Mouse (Mus musculus) small intestine, adult 2 months (tissue): Measurements from ENCODE around the gene Hapln3. TPM values are rescaled to one million over a fixed set of nuclear protein-coding genes. Genes with fewer than 3 reads are reported as not detected.

Experiments
- H3K27ac ChIP-seq: fragments of 200-500 bp; 2 replicates; pipeline ENCODE4 v1.5.1; 2012; ENCODE audit warnings: low read depth, low read length, control low read depth, inconsistent platforms; ENCODE audit not compliant: insufficient read depth
- H3K27me3 ChIP-seq: fragments of 200-500 bp; 2 replicates; pipeline ENCODE4 v1.6.1; 2012; ENCODE audit warnings: mild to moderate bottlenecking, moderate library complexity, low read length, inconsistent platforms; ENCODE audit not compliant: control insufficient read depth, insufficient read depth
- H3K36me3 ChIP-seq: fragments of 200-500 bp; 2 replicates; pipeline ENCODE4 v1.6.1; 2012; ENCODE audit warnings: mild to moderate bottlenecking, low read length, control low read depth, inconsistent platforms; ENCODE audit not compliant: control insufficient read depth, insufficient read depth
- H3K4me1 ChIP-seq: fragments of 200-500 bp; 2 replicates; pipeline ENCODE4 v1.6.1; 2012; ENCODE audit warnings: low read length, inconsistent platforms, mixed read lengths; ENCODE audit not compliant: control insufficient read depth, insufficient read depth, insufficient read length
- H3K4me3 ChIP-seq: fragments of 200-500 bp; 2 replicates; pipeline ENCODE4 v1.5.1; 2012; ENCODE audit warnings: low read depth, mild to moderate bottlenecking, control low read depth, inconsistent platforms, low read length, moderate library complexity
- CTCF ChIP-seq: fragments of 200-500 bp; IDR thresholded peaks from 2 replicates; pipeline ENCODE4 v1.5.1; 2012; ENCODE audit warnings: low read depth, mild to moderate bottlenecking, control low read depth, inconsistent platforms, low read length, moderate library complexity, mixed read lengths; ENCODE audit not compliant: insufficient replicate concordance, insufficient read length; ENCODE audit errors: extremely low read depth
- POLR2A ChIP-seq: fragments of 200-500 bp; IDR thresholded peaks from 2 replicates; pipeline ENCODE4 v1.6.1; 2012; ENCODE audit warnings: low read depth, mild to moderate bottlenecking, control low read depth, inconsistent platforms, low read length, moderate library complexity
- WGBS: fragments of 180-500 bp; shearing (Covaris S2); methylation state at CpG from one replicate; pipeline ENCODE4 v1.1.7; 2018; 5-methylcytosine and 5-hydroxymethylcytosine counted together
- polyA plus RNA-seq: library from polyadenylated mRNA; depleted of rRNA; stranded (reverse); fragments of >200 nt; gene quantifications from 2 replicates; pipeline ENCODE4 v1.2.3, GENCODE M21; 2012

Gene Hapln3
- polyA plus RNA-seq, 1 experiment = 0.10 TPM

DNA sequence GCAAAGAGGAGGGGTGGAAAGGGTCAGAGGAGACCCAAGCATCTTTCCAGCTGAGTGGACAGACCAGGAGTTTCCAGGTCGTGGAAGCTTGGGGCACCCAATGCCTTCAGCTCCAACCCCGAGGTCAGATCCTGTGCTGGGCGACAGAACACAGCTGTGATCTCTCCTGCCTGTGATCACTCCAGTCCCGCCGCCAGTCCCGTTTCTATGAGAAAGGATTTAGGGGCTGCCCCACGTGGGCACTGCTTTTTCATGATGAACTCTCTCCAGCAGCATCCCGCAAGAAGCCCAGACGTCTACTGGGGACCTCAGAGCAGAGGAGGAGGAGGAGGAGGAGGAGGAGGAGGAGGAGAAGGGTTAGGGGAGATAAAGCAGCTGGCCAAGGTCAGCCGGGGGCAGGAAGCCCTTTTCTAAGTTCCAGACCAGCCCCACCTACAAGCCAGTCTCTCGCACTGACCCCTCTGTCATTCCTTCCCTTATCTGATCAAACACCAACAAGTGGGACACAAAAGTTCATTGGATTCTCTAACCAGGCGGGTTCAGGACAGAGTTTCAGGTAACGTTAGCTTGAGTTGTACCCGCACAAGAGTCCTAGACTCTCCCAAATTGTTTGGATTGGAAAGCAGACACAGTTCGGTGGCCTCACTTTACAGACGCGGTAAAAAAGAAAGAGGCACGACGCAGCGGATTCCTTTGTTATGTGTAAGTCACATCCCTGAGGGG lies 17.3 kb upstream of the Hapln3 start:
- Histone ChIP-seq H3K4me3 (peak overlapping the region; percentile 73), H3K27ac (no peak overlapping the region), H3K27me3 (no peaks in the 10 kb centered on the region), H3K4me1 (peaks cover 20% of the 10 kb centered on the region), H3K36me3 (no peaks in the 10 kb centered on the region)
- TF ChIP-seq POLR2A (no peak), CTCF (no peak)
- WGBS = 3% methylated on average over 20 of the region's 20 CpGs

DNA sequence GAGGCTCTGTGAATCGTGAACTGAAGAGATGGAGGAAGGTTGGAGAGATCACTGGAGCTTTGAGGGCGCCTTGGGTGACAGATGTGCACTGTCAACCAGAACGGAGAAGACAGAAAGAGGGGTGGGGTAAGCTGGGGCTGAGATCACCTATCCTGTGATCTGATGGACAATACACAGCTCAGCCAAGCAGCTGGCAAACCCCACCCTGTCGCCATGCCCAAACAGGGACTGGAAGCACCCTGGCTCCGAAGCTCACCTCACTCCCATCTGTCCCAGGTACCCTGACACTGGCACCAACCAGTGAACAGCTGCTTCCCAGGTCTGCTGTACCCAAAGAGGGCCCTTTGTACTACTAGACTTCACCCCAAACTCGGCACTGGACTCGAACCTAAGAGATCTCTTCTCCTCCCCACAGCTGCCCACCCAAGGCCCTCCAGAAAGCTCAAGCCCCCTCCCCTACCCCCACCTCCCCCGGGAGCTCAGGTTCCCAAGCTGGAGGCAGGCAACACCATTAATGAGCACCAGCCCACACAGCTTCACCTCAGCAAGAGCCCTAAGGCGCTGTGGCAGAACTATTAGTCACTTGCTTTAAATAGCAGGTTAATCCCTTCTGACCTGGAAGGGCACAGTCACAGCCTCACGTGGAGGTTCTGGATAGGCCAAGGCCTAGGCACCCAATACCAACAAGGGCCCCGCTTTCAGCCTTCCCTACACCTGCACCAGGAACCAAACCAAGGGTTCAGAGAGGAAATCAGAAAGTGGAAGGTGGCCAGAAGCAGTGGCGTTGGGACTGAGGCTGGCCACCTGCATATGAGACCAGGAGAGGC lies 16.4 kb upstream of the Hapln3 start:
- H3K27me3 ChIP-seq = no peaks in the 10 kb centered on the region
- H3K27ac ChIP-seq = no peak overlapping the region
- WGBS = 34% methylated on average over 12 of the region's 12 CpGs
- peaks cover 20% of the 10 kb centered on the region for H3K4me1 ChIP-seq
- no peak for TF ChIP-seq CTCF
- no peaks in the 10 kb centered on the region for H3K36me3 ChIP-seq
- H3K4me3 ChIP-seq = peak overlapping the region; percentile 73; the same call in 1 of the 2 replicates

DNA sequence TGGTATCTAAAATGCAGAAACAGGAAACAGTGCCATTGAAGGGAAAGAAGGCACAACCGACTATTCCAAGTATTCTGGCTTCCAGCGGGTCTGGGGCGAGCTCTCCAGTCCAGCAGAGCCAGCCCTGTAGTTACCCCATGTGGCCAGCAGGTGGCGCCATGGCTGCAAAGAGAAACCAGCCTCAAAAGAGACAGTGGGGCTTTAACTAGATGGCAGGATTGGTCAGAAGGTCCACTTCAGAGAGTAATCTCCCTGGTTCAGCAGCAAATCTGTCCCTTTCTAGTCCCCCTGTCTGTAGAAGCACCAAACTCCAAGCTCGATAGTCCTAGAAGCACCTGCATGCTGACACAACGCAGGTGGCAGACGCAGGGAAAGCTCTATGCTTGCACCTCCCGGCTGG lies 10.1 kb upstream of the Hapln3 start:
- H3K4me1 ChIP-seq = peaks cover 9% of the 10 kb centered on the region; the same call in 1 of the 2 replicates
- H3K4me3 ChIP-seq = no peak overlapping the region
- TF ChIP-seq CTCF = peak; percentile 95
- TF ChIP-seq POLR2A = no peak
- no peaks in the 10 kb centered on the region for H3K27me3 ChIP-seq
- no peaks in the 10 kb centered on the region; the same call in 1 of the 2 replicates for H3K36me3 ChIP-seq
- 44% methylated on average over 8 of the region's 8 CpGs for WGBS
- H3K27ac ChIP-seq = no peak overlapping the region

DNA sequence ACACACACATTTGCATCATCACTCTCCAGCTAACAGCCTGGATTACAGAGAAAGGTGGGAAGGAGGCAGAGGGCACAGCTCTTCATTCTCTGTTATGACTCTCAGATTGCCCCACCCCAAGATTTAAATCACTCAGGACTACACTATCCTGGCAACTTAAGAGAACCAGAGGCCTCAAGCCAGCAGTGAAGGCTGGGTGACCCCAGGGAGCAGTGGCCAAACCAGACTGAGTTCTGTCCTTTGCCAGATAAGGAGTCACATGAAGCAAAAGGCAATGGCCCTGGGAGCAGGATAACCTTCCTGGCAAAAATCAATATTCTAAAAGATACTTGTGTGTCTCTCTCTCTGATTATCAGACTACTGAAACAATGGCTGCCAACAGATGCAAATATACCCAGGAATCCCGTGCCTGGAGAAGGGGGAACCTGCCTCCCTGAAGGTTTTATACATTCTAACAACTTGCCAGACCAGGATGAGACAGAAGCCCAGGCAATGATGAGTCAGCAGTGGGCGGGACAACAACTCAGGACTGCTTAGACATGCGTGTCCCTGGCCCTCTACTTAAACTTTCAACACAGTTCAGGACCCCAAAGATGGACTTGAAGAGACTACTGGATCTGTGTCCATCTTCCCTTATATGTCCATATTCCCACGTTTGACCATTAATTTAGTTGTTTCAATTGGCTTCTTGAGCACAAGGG lies 9.2 kb upstream of the Hapln3 start:
- 53% methylated on average over 4 of the region's 4 CpGs for WGBS
- Histone ChIP-seq H3K27me3 (no peaks in the 10 kb centered on the region), H3K36me3 (no peaks in the 10 kb centered on the region; the same call in 1 of the 2 replicates), H3K4me1 (peaks cover 9% of the 10 kb centered on the region; the same call in 1 of the 2 replicates), H3K27ac (no peak overlapping the region), H3K4me3 (no peak overlapping the region)
- TF ChIP-seq POLR2A (no peak), CTCF (no peak)

DNA sequence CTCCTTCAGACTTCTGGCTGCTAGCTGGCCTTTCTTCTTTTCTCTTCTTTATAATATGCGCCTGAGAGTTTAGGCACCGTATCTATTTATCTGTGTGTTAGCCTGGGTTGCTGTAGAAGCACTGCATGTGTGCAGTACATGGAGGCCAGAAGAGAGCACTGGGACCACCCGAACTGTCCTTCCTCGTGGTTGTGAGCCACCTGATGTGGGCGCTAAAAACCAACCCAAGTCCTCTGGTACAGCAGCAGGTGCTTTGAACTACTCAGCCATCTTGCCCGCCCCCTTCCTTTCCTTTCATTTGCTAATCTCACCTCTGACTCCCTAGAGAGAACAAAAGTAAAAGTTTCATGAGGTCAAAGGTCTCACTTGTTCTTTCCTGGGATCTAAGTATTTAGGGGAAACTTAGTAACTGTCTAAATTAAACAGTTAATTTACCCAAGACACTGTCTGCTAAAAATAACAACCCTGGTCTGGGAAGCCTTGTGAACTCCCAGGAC lies 8.6 kb upstream of the Hapln3 start:
- H3K27ac ChIP-seq = no peak overlapping the region
- 57% methylated on average over 6 of the region's 6 CpGs for WGBS
- TF ChIP-seq CTCF (no peak), POLR2A (no peak)
- peaks cover 5% of the 10 kb centered on the region; the same call in 1 of the 2 replicates for H3K4me1 ChIP-seq
- no peaks in the 10 kb centered on the region; the same call in 1 of the 2 replicates for H3K36me3 ChIP-seq
- no peak overlapping the region for H3K4me3 ChIP-seq
- no peaks in the 10 kb centered on the region for H3K27me3 ChIP-seq

DNA sequence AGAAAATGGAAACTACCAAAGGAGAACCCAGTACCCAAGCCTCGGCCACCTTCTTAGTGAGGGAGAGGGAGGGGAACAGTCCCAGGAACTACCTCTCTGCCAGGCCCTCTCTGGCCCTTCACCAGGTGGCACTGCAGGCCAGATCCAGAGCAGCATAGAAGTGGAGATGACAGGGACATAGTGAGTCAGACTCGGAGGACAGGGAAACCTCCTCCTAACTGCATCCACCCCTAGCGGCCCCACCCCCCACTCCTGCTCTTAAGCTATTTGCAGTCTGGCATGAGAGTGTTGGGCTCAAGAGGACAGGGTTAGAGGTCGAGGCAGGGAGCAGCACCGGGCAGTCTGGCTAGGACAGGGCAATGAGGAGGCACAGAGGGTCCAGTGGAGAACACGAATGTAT lies 2.6 kb upstream of the Hapln3 start:
- H3K4me3 ChIP-seq = no peak overlapping the region
- WGBS = 69% methylated on average over 6 of the region's 6 CpGs
- no peak for TF ChIP-seq POLR2A
- peak; percentile 9; the same call in 1 of the 2 replicates for TF ChIP-seq CTCF
- no peak overlapping the region for H3K27ac ChIP-seq
- peaks cover 6% of the 10 kb centered on the region; the same call in 1 of the 2 replicates for H3K4me1 ChIP-seq
- peaks cover 2% of the 10 kb centered on the region; the same call in 1 of the 2 replicates for H3K27me3 ChIP-seq
- no peaks in the 10 kb centered on the region; the same call in 1 of the 2 replicates for H3K36me3 ChIP-seq
